Mouse (Mus musculus): ENCODE results near the gene Olfr108. TPM values are rescaled to one million over a fixed set of nuclear protein-coding genes. Genes with fewer than 3 reads are reported as not detected.
A peak's percentile ranks its signal among the peaks of the same experiment; 100 is the strongest.

The Olfr108 gene
- total RNA-seq (2021) = not detected
- long read RNA-seq, experiment 1 = 0 reads
- long read RNA-seq, experiment 2 = 0 reads

GRCm38 (mm10) chr17:37445180-37445579, at the start of gene Olfr108:
Olfr108 (plus strand) TSS chr17:37445480.
- DNase-seq (ENCODE audit: low spot score in 2 of 2) = no peak

- no peak for DNase-seq (ENCODE audit: low spot score in 2 of 2)
These were observed 46.4 kb upstream of the Olfr108 start, which contains the start of gene Olfr107 for GRCm38 (mm10) chr17:37398926-37399325. Olfr107 (plus strand) TSS chr17:37399226.

- no peak for DNase-seq (ENCODE audit: low spot score in 2 of 2)
These were observed 31.9 kb upstream of the Olfr108 start for GRCm38 (mm10) chr17:37413380-37413779.

- DNase-seq (ENCODE audit: low spot score in 2 of 2) = no peak
These were observed 13.3 kb downstream of the Olfr108 start, which contains the start of gene Olfr109 for GRCm38 (mm10) chr17:37458616-37459015. Olfr109 (plus strand) TSS chr17:37458916.

GRCm38 (mm10) chr17:37483452-37483851, 38.2 kb downstream of the Olfr108 start, which contains the start of gene H2-M2:
H2-M2 (minus strand) TSS chr17:37483552.
- no peak for DNase-seq (ENCODE audit: low spot score in 2 of 2)

- DNase-seq (ENCODE audit: low spot score in 2 of 2) = peak in 1 of 2 experiments; percentile 2
These were observed 46.7 kb downstream of the Olfr108 start, which contains the start of gene Olfr110 for GRCm38 (mm10) chr17:37491930-37492518. Olfr110 (plus strand) TSS chr17:37492468.

Other genes with a start within 250 kb of the Olfr108 start
- gene Olfr94, start 244.5 kb upstream of the Olfr108 start, total RNA-seq (2021) = not detected
- gene Olfr95, start 232.4 kb upstream of the Olfr108 start, total RNA-seq (2021) = not detected
- gene Olfr96, start 225.3 kb upstream of the Olfr108 start, total RNA-seq (2021) = not detected
- not detected for gene Olfr97, start 208.2 kb upstream of the Olfr108 start, total RNA-seq (2021)
- gene Olfr98, start 181.7 kb upstream of the Olfr108 start, total RNA-seq (2021) = not detected
- 1 to 10 TPM; 3.8 to 4.6 TPM for gene H2-M3, start 175.3 kb upstream of the Olfr108 start, total RNA-seq (2021)
- gene Olfr99, start 162.0 kb upstream of the Olfr108 start, total RNA-seq (2021) = not detected
- gene Olfr101, start 141.2 kb upstream of the Olfr108 start, total RNA-seq (2021) = not detected
- gene Olfr102, start 128.4 kb upstream of the Olfr108 start, total RNA-seq (2021) = not detected
- gene Olfr103, start 105.8 kb upstream of the Olfr108 start, total RNA-seq (2021) = not detected
- gene Olfr104-ps, start 85.9 kb upstream of the Olfr108 start, total RNA-seq (2021) = not detected
- not detected for gene Olfr105-ps, start 66.4 kb upstream of the Olfr108 start, total RNA-seq (2021)
- gene Olfr106-ps, start 55.1 kb upstream of the Olfr108 start, total RNA-seq (2021) = not detected
- not detected for gene Olfr107, start 46.3 kb upstream of the Olfr108 start, total RNA-seq (2021)
- gene Olfr109, start 13.4 kb downstream of the Olfr108 start, total RNA-seq (2021) = not detected
- gene H2-M2, start 38.1 kb downstream of the Olfr108 start, total RNA-seq (2021) = not detected
- not detected for gene Olfr110, start 47.0 kb downstream of the Olfr108 start, total RNA-seq (2021)
- under 1 TPM in 1 of 2 experiments, not detected in 1; 0.19 TPM for gene Olfr111, start 62.5 kb downstream of the Olfr108 start, total RNA-seq (2021)
- gene Olfr112, start 124.0 kb downstream of the Olfr108 start, total RNA-seq (2021) = not detected
- not detected for gene Olfr113, start 132.2 kb downstream of the Olfr108 start, total RNA-seq (2021)
- gene Olfr114, start 147.3 kb downstream of the Olfr108 start, total RNA-seq (2021) = not detected
- gene Olfr115, start 181.6 kb downstream of the Olfr108 start, total RNA-seq (2021) = not detected
- gene Olfr116, start 181.7 kb downstream of the Olfr108 start, total RNA-seq (2021) = not detected
- not detected for gene Olfr117, start 218.3 kb downstream of the Olfr108 start, total RNA-seq (2021)
- not detected for gene Olfr118, start 221.5 kb downstream of the Olfr108 start, total RNA-seq (2021)

Measured in left cerebral cortex, adult 18-20 months (tissue).